Mouse (Mus musculus): Measurements from ENCODE around the gene Tbl3.
A peak's percentile ranks its signal among the peaks of the same experiment; 100 is the strongest.

Gene Tbl3

DNA sequence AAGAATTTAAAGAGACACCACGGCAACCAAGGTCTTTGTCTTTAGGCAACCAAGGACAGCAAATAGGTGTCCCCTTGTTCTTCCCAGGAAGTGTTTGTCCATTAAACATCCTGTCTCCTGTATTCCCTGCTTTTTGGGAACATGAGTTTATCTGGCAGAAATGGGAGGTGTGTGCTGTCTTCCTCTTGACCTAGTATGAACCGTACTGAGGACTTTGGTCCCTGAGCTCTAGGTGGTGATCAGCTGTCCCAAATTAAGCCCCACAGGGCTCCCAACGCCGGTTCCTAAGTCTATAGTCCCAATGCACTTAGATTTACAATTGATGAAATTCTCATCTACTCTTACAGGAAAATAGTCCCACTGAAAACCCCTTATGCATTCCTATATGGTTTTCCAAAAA lies 56.7 kb downstream of the Tbl3 start:
- no peak for DNase-seq

DNA sequence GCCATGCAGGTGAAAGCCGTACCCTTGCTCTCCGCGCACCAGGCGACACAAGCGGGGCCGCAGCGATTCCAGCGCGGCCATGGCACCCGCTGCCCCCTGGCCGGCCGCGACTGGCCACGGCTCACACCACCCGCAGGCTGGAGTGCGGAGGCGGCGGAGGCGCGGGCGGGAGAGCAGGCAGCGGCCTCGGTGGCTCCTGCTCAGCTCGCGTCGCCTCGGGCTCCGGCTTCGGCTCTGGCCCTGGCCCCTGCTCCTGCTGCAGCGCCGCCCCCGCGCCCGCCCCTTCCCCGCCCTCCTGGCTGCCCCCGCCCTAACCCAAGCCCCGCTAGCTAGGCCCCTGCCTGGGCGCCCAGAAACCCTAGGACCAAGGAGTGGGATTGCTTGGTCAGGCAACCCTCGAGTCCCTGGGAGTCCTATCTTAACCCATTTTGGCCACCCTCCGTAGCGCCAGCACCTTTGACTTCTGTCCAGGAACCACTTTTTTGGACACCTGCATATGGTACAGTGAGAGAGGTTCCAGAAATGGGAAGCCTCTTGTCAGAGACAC lies 57.3 kb downstream of the Tbl3 start, which contains the start of gene Slc9a3r2:
TSS of gene Slc9a3r2 (minus strand) at position 258 of the 547 bp plus-strand sequence.
- DNase-seq = peak; percentile 80 to 84

DNA sequence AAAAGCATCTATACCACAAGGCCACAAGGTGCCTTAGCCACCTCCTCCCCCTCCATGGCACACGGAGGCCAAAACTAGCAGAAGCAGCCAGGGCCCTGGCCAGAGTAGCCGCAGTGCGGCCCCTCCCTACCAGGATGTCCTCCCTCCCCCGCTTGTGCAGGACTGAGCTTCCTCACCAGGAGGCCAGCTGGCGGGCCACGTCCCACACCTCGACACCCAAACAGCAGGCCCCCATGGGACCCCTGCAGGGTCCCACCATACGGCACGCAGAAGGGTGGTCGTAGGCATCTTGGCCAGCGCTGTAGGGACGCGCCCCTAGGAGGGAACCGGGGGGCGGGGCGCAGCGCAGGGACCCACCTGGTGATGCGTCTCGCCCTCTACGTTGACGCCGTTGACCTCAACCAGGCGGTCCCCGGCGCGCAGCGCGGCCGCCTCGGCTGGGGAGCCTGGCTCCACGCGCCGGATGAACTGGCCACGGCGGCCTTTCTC lies 57.8 kb downstream of the Tbl3 start:
- DNase-seq = peak in 1 of 2 experiments; percentile 60

DNA sequence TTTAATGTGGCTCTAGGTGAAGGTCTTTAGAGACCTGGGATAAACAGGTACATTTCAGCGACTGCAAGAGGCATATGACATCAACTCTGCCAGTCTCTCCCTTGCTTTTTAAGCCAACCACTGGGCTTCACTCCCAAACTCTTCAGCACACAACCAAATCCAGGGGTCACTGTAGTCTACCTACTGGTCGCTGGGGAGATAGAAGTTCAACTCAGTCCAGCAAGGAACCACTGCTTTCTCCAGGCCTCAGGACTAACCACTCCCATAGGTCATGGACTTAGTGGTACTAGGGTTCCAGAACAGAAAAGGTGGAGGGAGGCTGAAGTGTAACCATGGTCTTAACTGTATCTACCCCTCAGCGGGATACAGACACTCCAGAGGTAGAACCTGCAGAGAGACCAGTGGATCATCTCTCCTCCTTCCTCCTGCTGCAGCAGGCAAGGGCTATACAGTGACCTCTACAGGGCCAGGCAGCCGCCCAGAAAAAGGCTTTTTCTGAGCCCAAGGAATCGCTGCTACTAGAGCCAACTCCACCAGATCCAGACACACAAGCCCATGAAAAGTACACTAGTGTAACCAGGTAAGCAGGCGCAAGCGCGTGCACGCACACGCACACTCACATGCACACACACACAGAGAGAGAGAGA lies 58.6 kb downstream of the Tbl3 start:
- peak in 1 of 2 experiments; percentile 43 for DNase-seq
